Mouse (Mus musculus) kidney, embryonic 14.5 days (tissue): ENCODE results near the gene Polrmt. TPM values are rescaled to one million over a fixed set of nuclear protein-coding genes. Genes with fewer than 3 reads are reported as not detected.
A peak's percentile ranks its signal among the peaks of the same experiment; 100 is the strongest.

Experiments
- ATAC-seq: fragments of 200-750 bp; cut with Nextera tagmentation; 2 replicates; pipeline ENCODE4 v1.8.0; 2017; ENCODE audit warnings: moderate number of reproducible peaks, mild to moderate bottlenecking, moderate TSS enrichment, moderate library complexity; ENCODE audit not compliant: low FRiP score, low TSS enrichment
- H3K27ac ChIP-seq: fragments of 300-500 bp; sonication (generic); 2 replicates; pipeline ENCODE4 v1.5.1; 2014; ENCODE audit warnings: low read depth, mild to moderate bottlenecking, low read length, moderate library complexity, mixed read lengths
- H3K27me3 ChIP-seq: fragments of 300-500 bp; sonication (generic); 2 replicates; pipeline ENCODE4 v1.6.1; 2014; ENCODE audit warnings: mild to moderate bottlenecking, low read length; ENCODE audit not compliant: control insufficient read depth, insufficient read depth
- H3K36me3 ChIP-seq: fragments of 300-500 bp; sonication (generic); 2 replicates; pipeline ENCODE4 v1.6.1; 2014; ENCODE audit warnings: low read length, mixed read lengths; ENCODE audit not compliant: control insufficient read depth, insufficient read depth
- H3K4me1 ChIP-seq: fragments of 300-500 bp; sonication (generic); 2 replicates; pipeline ENCODE4 v1.6.1; 2014; ENCODE audit warnings: low read length, mixed read lengths; ENCODE audit not compliant: control insufficient read depth, insufficient read depth
- H3K4me2 ChIP-seq: fragments of 300-500 bp; sonication (generic); replicated peaks from 2 replicates; pipeline ENCODE4 v1.6.1; 2014; ENCODE audit warnings: low read depth, mild to moderate bottlenecking, low read length
- H3K4me3 ChIP-seq: fragments of 300-500 bp; sonication (generic); 2 replicates; pipeline ENCODE4 v1.5.1; 2014; ENCODE audit warnings: mild to moderate bottlenecking, low read length
- H3K9ac ChIP-seq: fragments of 300-500 bp; sonication (generic); 2 replicates; pipeline ENCODE4 v1.6.1; 2014; ENCODE audit warnings: low read depth, mild to moderate bottlenecking, low read length, moderate library complexity
- H3K9me3 ChIP-seq: fragments of 300-500 bp; sonication (generic); 2 replicates; pipeline ENCODE4 v1.6.1; 2016; ENCODE audit warnings: low read length; ENCODE audit not compliant: control insufficient read depth
- WGBS: fragments of 180-500 bp; shearing (Covaris S2); extraction: QIAGEN DNeasy Blood & Tissue Kit; methylation state at CpG from one replicate; pipeline ENCODE4 v1.1.7; 2014; 5-methylcytosine and 5-hydroxymethylcytosine counted together
- polyA plus RNA-seq: library from polyadenylated mRNA; unstranded; fragments of >200 nt; fragmentation: Nextera tagmentation; extraction: Ambion mirVana; gene quantifications from 2 replicates; pipeline ENCODE4 v1.2.1, GENCODE M21; 2014

Polrmt gene
- polyA plus RNA-seq, 1 experiment from 2014 or later: 38.9 TPM

DNA sequence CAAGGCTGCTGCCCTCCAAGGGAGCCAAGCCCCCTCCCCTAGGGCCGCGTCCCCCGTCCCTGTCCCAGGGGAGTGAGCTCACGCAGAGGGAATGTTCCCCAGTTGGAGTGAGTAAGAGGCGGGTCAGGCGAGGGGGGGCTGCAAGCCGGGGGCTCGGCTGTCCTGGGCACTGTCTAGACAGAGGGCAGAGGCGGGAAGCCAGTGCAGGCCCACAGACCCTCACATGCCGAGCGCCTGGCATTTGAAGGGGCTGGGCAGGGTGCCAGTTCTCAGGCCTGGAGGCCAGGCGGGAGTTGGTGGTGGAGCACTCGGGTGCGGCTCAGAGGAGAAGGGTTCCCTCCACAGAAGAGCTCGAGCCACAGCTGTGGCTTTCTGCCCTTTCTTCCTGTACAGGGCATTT, 31.6 kb upstream of the Polrmt start:
- Histone ChIP-seq H3K4me2 (peak overlapping the region; percentile 72), H3K9ac (peak overlapping the region; percentile 28; the same call in 1 of the 2 replicates), H3K9me3 (no peaks in the 10 kb centered on the region), H3K27me3 (peaks cover 8% of the 10 kb centered on the region; the same call in 1 of the 2 replicates), H3K4me1 (peaks cover 21% of the 10 kb centered on the region), H3K27ac (no peak overlapping the region), H3K4me3 (peak overlapping the region; percentile 53; the same call in 1 of the 2 replicates), H3K36me3 (no peaks in the 10 kb centered on the region)
- WGBS: 15% methylated on average over 15 of the region's 15 CpGs
- ATAC-seq: no peak

DNA sequence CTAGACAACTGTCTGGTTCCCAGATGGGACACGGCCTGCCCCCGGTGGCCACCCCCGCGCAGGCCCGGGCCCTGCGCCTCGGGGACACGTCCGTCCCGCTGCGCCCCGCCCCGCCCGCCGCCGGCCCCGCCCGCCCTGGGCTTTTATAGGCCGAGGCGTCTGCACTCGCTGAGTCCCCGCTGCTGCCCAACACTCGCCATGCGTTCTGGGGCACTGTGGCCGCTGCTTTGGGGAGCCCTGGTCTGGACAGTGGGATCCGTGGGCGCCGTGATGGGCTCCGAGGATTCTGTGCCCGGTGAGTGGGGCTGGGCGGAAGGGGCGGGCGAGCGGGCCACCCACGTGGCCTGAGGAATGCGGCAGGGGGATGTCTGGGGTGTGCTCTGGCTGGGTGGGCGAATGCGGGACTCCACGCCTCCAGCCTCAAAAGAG, 30.7 kb upstream of the Polrmt start, which contains the start of gene Fstl3:
Gene Fstl3 (plus strand): TSS at position 170 of the 429 bp plus-strand sequence.
- no peak for ATAC-seq
- H3K4me3 ChIP-seq: peak within 1 kb of the TSS; percentile 53
- peak within 1 kb of the TSS; percentile 72 for H3K4me2 ChIP-seq
- no peaks in the 10 kb centered on the region for H3K36me3 ChIP-seq
- peak within 1 kb of the TSS; percentile 64 for H3K9ac ChIP-seq
- no peaks in the 10 kb centered on the region; the same call in 1 of the 2 replicates for H3K9me3 ChIP-seq
- WGBS: 1% methylated on average over 39 of the region's 39 CpGs
- H3K27me3 ChIP-seq: peaks cover 8% of the 10 kb centered on the region; the same call in 1 of the 2 replicates
- H3K27ac ChIP-seq: no peak within 1 kb of the TSS
- H3K4me1 ChIP-seq: peaks cover 21% of the 10 kb centered on the region

DNA sequence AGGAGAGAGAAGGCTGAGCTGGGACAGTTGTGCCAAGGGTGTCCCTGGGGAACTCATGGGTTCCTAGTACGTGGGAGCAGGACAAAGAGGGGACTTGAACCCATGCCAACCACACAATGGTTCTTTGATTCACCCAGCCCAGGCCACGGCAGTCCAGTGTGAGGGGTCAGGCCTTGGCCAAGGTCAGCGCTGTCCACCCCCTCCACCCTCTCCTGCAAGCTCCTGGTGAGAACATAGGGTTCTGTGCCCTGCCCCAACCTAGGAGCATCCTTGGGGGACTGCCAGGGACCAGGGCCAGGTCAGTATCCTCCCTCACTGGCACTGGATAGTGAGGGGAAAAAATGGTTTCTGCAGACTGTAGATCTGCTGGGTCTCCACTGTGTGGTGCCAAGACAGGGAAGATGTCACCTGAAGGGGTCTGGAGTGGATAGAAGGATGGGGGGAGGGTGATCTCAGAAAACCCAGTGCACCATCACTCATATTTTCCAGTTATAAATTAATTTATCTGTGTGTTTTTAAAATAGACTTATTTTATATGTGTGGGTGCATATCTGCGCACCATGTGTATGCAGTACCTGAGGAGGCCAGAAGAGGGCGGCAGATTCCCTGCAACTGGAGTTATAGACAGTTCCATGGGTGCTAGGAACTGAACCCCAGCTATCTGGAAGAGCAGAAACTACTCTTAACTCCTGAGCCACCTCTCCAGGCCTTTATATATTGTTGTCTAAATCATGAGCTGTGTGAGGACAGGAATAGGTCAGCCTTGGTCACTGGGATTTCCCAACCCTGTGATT, 28.3 kb upstream of the Polrmt start:
- no peak overlapping the region for H3K27ac ChIP-seq
- 67% methylated on average over 5 of the region's 5 CpGs for WGBS
- H3K36me3 ChIP-seq: no peaks in the 10 kb centered on the region
- no peak overlapping the region for H3K4me2 ChIP-seq
- H3K4me1 ChIP-seq: peaks cover 11% of the 10 kb centered on the region
- no peak for ATAC-seq
- 0 out of 2 replicates have a peak, but pooled peaks cover 4% of the 10 kb centered on the region for H3K27me3 ChIP-seq
- no peak overlapping the region for H3K4me3 ChIP-seq
- no peaks in the 10 kb centered on the region; the same call in 1 of the 2 replicates for H3K9me3 ChIP-seq
- no peak overlapping the region for H3K9ac ChIP-seq

GRCm38 (mm10) chr10:79773208-79773607, 26.8 kb upstream of the Polrmt start:
- H3K36me3 ChIP-seq: no peaks in the 10 kb centered on the region
- no peak overlapping the region for H3K9ac ChIP-seq
- H3K9me3 ChIP-seq: no peaks in the 10 kb centered on the region; the same call in 1 of the 2 replicates
- H3K4me2 ChIP-seq: no peak overlapping the region
- H3K4me1 ChIP-seq: peaks cover 15% of the 10 kb centered on the region
- WGBS: 89% methylated on average over 2 of the region's 2 CpGs
- no peak overlapping the region for H3K27ac ChIP-seq
- no peaks in the 10 kb centered on the region for H3K27me3 ChIP-seq
- ATAC-seq: no peak
- no peak overlapping the region for H3K4me3 ChIP-seq

DNA sequence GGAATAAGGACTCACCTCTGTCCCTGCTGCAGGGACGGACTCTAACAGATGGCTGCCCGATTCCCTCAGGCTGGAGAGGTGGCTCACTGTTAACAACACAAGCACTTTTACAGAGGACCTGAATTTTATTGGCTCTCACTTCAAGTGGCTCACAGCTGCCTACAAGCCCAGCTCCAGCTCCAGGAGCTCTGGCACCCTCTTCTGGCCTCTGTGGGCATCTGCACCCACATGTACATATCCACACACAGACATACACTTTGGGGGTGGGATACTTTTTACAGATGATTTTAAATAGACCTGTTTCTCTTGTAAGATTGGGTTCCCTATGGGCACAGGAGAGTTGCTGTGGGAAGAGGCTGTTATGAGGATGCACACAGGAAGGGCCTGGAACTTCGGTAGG, 25.9 kb upstream of the Polrmt start:
- no peak overlapping the region for H3K4me3 ChIP-seq
- H3K36me3 ChIP-seq: no peaks in the 10 kb centered on the region
- WGBS: 94% methylated on average over 3 of the region's 3 CpGs
- H3K9ac ChIP-seq: no peak overlapping the region
- no peaks in the 10 kb centered on the region for H3K27me3 ChIP-seq
- no peak for ATAC-seq
- no peaks in the 10 kb centered on the region; the same call in 1 of the 2 replicates for H3K9me3 ChIP-seq
- H3K4me2 ChIP-seq: no peak overlapping the region
- H3K27ac ChIP-seq: no peak overlapping the region
- H3K4me1 ChIP-seq: peaks cover 11% of the 10 kb centered on the region

DNA sequence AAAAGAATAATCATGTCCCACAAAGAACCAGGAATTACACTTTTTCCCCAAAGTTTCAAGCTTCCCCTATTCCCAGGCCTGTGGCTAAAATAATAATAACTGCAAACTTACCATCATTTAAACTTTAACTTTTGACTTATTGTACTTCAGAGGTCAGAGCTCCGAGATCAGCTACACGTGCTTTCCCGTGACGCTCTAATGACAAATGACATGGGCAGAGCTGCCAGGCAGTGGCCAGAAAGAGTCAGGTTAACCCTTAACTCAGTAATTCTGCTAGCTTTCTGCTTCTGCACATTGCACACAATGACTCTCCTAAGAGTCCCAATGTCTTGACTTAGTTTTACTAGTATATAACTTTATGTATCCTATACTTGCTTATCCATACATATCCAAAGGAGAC, 22.9 kb upstream of the Polrmt start:
- ATAC-seq: no peak
- 17% methylated on average over 4 of the region's 4 CpGs for WGBS

GRCm38 (mm10) chr10:79768400-79768799, 22.0 kb upstream of the Polrmt start:
- no peak overlapping the region for H3K4me3 ChIP-seq

More for the DNA sequence above, 22.9 kb upstream of the Polrmt start:
- Histone ChIP-seq H3K36me3 (0 out of 2 replicates have a peak, but pooled peaks cover 3% of the 10 kb centered on the region), H3K27me3 (no peaks in the 10 kb centered on the region), H3K4me3 (no peak overlapping the region), H3K9me3 (no peaks in the 10 kb centered on the region; the same call in 1 of the 2 replicates), H3K4me2 (no peak overlapping the region), H3K27ac (no peak overlapping the region), H3K9ac (no peak overlapping the region), H3K4me1 (peaks cover 25% of the 10 kb centered on the region)

DNA sequence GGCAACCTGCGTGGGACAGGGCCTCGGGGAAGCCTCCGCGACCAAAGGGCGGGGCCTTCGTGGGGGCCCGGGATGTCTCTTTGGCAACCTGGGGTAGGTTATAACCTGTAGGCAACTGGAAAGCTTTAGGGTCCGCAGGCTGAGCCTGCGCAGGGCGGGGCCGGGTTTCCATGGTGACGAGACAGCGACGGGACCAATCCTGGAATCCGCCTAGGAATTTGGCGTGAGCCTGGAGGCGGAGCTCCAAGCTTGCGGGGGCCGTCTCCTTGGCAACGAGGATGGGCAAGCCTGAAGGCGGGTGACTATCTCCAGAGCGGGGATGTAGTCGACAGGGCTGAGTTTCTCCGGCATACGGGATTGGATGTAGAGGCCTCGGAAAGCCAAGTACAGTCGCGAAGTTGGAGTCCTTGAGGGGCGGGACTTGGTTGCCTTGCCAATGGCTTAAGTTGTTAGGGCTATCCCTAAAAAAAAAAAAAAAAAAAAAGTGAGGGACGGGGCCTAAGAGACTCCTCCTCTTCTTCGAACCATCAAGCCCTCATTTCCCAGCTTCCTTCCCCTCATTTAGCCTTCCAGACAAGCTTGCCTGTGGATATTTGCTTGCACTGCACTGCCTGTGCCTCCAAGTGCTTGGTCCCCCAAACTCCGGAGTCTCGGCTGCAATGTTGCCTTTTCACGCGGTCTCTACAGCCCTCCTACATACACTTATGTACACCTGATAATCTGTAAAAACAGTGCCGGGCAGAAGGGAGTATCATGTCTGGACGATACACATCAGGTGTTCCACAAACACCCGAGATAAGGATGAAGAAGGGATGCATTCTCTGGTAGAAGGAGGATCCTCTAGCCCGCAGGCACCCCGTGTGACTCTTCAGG, 21.2 kb upstream of the Polrmt start:
- no peaks in the 10 kb centered on the region for H3K27me3 ChIP-seq
- peak overlapping the region; percentile 67 for H3K4me3 ChIP-seq
- H3K9me3 ChIP-seq: no peaks in the 10 kb centered on the region; the same call in 1 of the 2 replicates
- H3K4me2 ChIP-seq: peak overlapping the region; percentile 96
- peaks cover 3% of the 10 kb centered on the region; the same call in 1 of the 2 replicates for H3K36me3 ChIP-seq
- peak overlapping the region; percentile 38 for H3K9ac ChIP-seq
- WGBS: 10% methylated on average over 40 of the region's 40 CpGs
- peak; percentile 88 for ATAC-seq
- peaks cover 25% of the 10 kb centered on the region for H3K4me1 ChIP-seq
- peak overlapping the region; percentile 82; the same call in 1 of the 2 replicates for H3K27ac ChIP-seq

More at GRCm38 (mm10) chr10:79768400-79768799, 22.0 kb upstream of the Polrmt start:
- 0 out of 2 replicates have a peak, but pooled peaks cover 3% of the 10 kb centered on the region for H3K36me3 ChIP-seq
- peaks cover 25% of the 10 kb centered on the region for H3K4me1 ChIP-seq
- no peaks in the 10 kb centered on the region; the same call in 1 of the 2 replicates for H3K9me3 ChIP-seq
- no peak overlapping the region for H3K27ac ChIP-seq
- ATAC-seq: no peak
- no peak overlapping the region for H3K4me2 ChIP-seq
- no peak overlapping the region for H3K9ac ChIP-seq
- under 1% methylated on average over 5 of the region's 5 CpGs for WGBS
- H3K27me3 ChIP-seq: no peaks in the 10 kb centered on the region
